Mouse (Mus musculus) forebrain, postnatal 0 days (tissue): ENCODE measurements at regions not wholly inside any gene's neighbourhood (a gene's known extent, or its start where the extent isn't known, plus 50 kb on each side); places are given as distances from the start of the nearest gene placed in this dataset.

Experiments
- ATAC-seq: fragments of 200-750 bp; cut with Nextera tagmentation; 2 replicates; pipeline ENCODE4 v1.8.0; 2017; ENCODE audit warnings: mild to moderate bottlenecking, moderate library complexity
- DNase-seq: peaks from one replicate; pipeline ENCODE4 v3.0.0-alpha.2; 2015
- H3K27ac ChIP-seq: fragments of 300-500 bp; sonication (generic); 2 replicates; pipeline ENCODE4 v1.5.1; 2014; ENCODE audit warnings: low read depth, mild to moderate bottlenecking, antibody characterized with exemption, low read length, moderate library complexity, mixed read lengths
- H3K27me3 ChIP-seq: fragments of 300-500 bp; sonication (generic); 2 replicates; pipeline ENCODE4 v1.6.1; 2014; ENCODE audit warnings: mild to moderate bottlenecking, low read length, mixed read lengths; ENCODE audit not compliant: insufficient read depth
- H3K36me3 ChIP-seq: fragments of 300-500 bp; sonication (generic); 2 replicates; pipeline ENCODE4 v1.6.1; 2014; ENCODE audit warnings: mild to moderate bottlenecking, moderate library complexity; ENCODE audit not compliant: insufficient read depth
- H3K4me1 ChIP-seq: fragments of 300-500 bp; sonication (generic); 2 replicates; pipeline ENCODE4 v1.6.1; 2014; ENCODE audit warnings: antibody characterized with exemption; ENCODE audit not compliant: insufficient read depth
- H3K4me2 ChIP-seq: fragments of 300-500 bp; sonication (generic); 2 replicates; pipeline ENCODE4 v1.6.1; 2014; ENCODE audit warnings: low read depth, mild to moderate bottlenecking, moderate library complexity
- H3K4me3 ChIP-seq: fragments of 300-500 bp; sonication (generic); 2 replicates; pipeline ENCODE4 v1.5.1; 2014; ENCODE audit warnings: low read depth, low read length, mixed read lengths
- H3K9ac ChIP-seq: fragments of 300-500 bp; sonication (generic); 2 replicates; pipeline ENCODE4 v1.6.1; 2014; ENCODE audit warnings: mild to moderate bottlenecking
- H3K9me3 ChIP-seq: fragments of 300-500 bp; sonication (generic); 2 replicates; pipeline ENCODE4 v1.6.1; 2016; ENCODE audit warnings: low read length
- CTCF ChIP-seq: sonication (generic); IDR thresholded peaks from 2 replicates; pipeline ENCODE4 v1.5.1; 2016; ENCODE audit warnings: antibody characterized with exemption, control low read depth, low read depth
- WGBS: fragments of 180-500 bp; shearing (Covaris S2); extraction: QIAGEN DNeasy Blood & Tissue Kit; methylation state at CpG from one replicate; pipeline ENCODE4 v1.1.7; 2014; 5-methylcytosine and 5-hydroxymethylcytosine counted together

DNA sequence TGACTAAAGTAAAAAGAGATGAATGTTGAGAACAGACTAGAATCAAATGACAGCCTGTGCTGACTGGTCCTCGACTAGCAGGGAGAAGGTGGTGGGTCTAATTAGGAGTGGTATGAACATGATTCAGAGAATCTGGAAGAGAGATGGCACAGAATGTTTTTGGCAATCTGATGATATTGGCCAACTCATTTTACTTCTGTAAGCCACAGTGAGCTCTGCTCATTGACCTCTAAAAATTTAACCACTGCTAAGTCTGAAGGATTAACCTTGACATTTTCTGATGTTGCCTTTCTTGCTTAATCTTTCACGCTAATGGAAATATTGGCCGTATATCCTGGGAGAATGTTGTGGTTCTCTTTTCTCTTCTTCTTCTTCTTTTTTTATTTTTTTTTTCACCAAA is 1041.6 kb upstream of the Got2 start:
- no peak overlapping the region for H3K27ac ChIP-seq
- H3K27me3 ChIP-seq, result no peaks in the 10 kb centered on the region
- no peak for TF ChIP-seq CTCF
- H3K9me3 ChIP-seq, result no peaks in the 10 kb centered on the region
- H3K36me3 ChIP-seq, result no peaks in the 10 kb centered on the region
- no peak overlapping the region for H3K4me3 ChIP-seq
- 63% methylated on average over 3 of the region's 3 CpGs for WGBS
- DNase-seq (no peak), ATAC-seq (no peak)
- H3K4me2 ChIP-seq, result no peak overlapping the region
- H3K9ac ChIP-seq, result no peak overlapping the region
- no peaks in the 10 kb centered on the region for H3K4me1 ChIP-seq

GRCm38 (mm10) chr8:96880956-96881355 is 992.6 kb upstream of the Got2 start:
- Histone ChIP-seq H3K9me3 (no peaks in the 10 kb centered on the region), H3K27me3 (no peaks in the 10 kb centered on the region), H3K36me3 (no peaks in the 10 kb centered on the region), H3K4me1 (no peaks in the 10 kb centered on the region), H3K4me2 (no peak overlapping the region), H3K4me3 (no peak overlapping the region), H3K9ac (no peak overlapping the region), H3K27ac (no peak overlapping the region)
- DNase-seq (peak; percentile 30), ATAC-seq (no peak)
- no peak for TF ChIP-seq CTCF
- 26% methylated on average over 2 of the region's 2 CpGs for WGBS

DNA sequence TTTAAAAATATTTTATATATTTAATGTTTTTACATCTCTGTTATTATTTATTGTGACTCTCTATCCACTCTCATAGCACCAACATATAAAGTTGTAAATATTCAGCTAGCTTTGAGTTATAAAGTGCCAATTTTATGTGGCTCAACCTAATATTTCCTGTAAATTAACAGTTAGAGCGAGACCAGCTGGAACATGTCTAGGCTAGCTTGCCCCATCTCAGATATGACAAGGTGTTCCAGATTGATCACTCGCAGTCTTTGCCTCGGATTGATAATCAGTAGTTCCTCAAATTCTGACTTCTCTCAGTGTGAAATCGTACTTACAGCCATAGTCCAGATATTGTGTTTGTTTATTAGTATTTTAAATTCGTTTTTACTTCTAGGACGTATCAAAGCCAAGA is 990.4 kb upstream of the Got2 start:
- Histone ChIP-seq H3K4me1 (no peaks in the 10 kb centered on the region), H3K9me3 (no peaks in the 10 kb centered on the region), H3K4me3 (no peak overlapping the region), H3K36me3 (no peaks in the 10 kb centered on the region), H3K27ac (no peak overlapping the region), H3K9ac (no peak overlapping the region), H3K4me2 (no peak overlapping the region), H3K27me3 (no peaks in the 10 kb centered on the region)
- TF ChIP-seq CTCF, result no peak
- DNase-seq (no peak), ATAC-seq (no peak)
- 82% methylated on average over 6 of the region's 6 CpGs for WGBS

DNA sequence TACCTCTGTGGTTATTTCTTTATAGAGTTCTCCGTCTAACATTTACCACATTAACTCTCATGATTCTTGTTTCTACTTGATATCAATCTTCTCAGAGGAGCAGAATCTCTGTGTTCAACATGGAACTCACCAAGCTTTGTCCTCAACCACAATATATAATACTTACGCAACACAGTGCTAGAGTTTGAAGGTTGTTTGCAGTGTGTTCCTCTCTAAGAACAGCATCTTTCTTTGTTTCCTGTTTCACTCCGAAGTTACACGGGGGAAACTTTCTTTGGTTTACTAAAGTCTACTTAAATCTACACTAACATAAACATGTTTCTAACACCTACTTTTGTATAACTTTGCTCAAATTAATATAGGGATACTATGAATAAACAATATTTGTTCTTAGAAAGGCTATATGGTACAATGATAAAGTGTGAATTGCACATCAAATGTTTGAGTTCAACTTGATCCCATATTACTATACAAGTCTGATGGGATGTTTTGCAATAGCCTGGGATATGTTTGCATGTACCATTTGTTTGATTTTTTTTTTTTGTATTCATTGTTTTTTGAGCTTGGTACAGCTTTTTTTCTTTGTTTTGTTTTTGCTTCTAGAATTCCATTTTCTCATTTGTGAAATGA is 985.2 kb upstream of the Got2 start:
- H3K9me3 ChIP-seq, result no peaks in the 10 kb centered on the region
- no peak overlapping the region for H3K4me2 ChIP-seq
- no peak overlapping the region for H3K27ac ChIP-seq
- TF ChIP-seq CTCF, result no peak
- no peak overlapping the region for H3K4me3 ChIP-seq
- no peak for ATAC-seq
- no peaks in the 10 kb centered on the region for H3K36me3 ChIP-seq
- 94% methylated on average over 4 of the region's 4 CpGs for WGBS
- no peak overlapping the region for H3K9ac ChIP-seq
- DNase-seq, result no peak
- no peaks in the 10 kb centered on the region for H3K4me1 ChIP-seq
- H3K27me3 ChIP-seq, result no peaks in the 10 kb centered on the region

- Histone ChIP-seq H3K36me3 (no peaks in the 10 kb centered on the region), H3K4me3 (no peak overlapping the region), H3K4me1 (peaks cover 4% of the 10 kb centered on the region; the same call in 1 of the 2 replicates), H3K9me3 (no peaks in the 10 kb centered on the region), H3K4me2 (no peak overlapping the region), H3K27ac (no peak overlapping the region), H3K9ac (no peak overlapping the region), H3K27me3 (no peaks in the 10 kb centered on the region)
- TF ChIP-seq CTCF, result no peak
- ATAC-seq, result no peak
- DNase-seq, result no peak
- 43% methylated on average over 1 of the region's 1 CpGs for WGBS
These were observed 980.1 kb upstream of the Got2 start for GRCm38 (mm10) chr8:96868178-96869080.

GRCm38 (mm10) chr8:96864606-96865005 is 976.3 kb upstream of the Got2 start:
- H3K9me3 ChIP-seq, result no peaks in the 10 kb centered on the region
- ATAC-seq, result peak; percentile 39
- H3K36me3 ChIP-seq, result no peaks in the 10 kb centered on the region
- 0 out of 2 replicates have a peak overlapping the region, but pooled peaks have one; percentile 13 for H3K4me3 ChIP-seq
- TF ChIP-seq CTCF, result no peak
- peaks cover 4% of the 10 kb centered on the region; the same call in 1 of the 2 replicates for H3K4me1 ChIP-seq
- H3K27ac ChIP-seq, result peak overlapping the region; percentile 1; the same call in 1 of the 2 replicates
- H3K27me3 ChIP-seq, result no peaks in the 10 kb centered on the region
- no peak overlapping the region for H3K9ac ChIP-seq
- peak overlapping the region; percentile 27 for H3K4me2 ChIP-seq
- 17% methylated on average over 6 of the region's 6 CpGs for WGBS
- peak; percentile 77 for DNase-seq

DNA sequence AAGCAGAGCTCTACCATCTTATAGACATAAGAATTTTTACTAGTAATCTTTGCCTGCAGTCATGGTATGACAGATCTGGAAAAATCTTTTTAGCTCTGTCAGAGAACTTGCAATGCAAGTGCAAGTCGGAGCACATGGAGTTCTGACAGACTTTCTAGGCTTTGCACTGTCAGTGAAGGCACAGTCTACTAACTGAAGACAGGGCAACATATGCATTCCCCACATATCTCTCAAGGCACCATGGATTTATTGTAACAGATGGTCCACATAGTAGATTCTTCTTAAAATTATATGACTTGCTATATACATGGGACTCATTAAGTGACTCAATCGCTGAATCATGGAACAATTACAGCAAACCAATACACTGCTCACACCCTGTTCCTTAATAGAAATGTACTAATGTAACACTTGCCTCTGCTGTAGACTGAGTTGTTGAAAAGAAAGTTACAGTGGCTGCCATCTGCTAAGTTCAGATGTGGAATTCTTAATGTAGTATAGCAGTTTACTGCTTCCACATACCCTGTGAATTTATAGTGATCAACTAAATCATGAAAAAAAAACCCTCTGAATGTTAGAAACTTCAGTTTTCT is 972.6 kb upstream of the Got2 start:
- WGBS, result 59% methylated on average over 2 of the region's 2 CpGs
- ATAC-seq (peak; percentile 90), DNase-seq (peak; percentile 51)
- Histone ChIP-seq H3K27me3 (no peaks in the 10 kb centered on the region), H3K4me1 (peaks cover 4% of the 10 kb centered on the region; the same call in 1 of the 2 replicates), H3K27ac (no peak overlapping the region), H3K4me3 (no peak overlapping the region), H3K4me2 (no peak overlapping the region), H3K36me3 (no peaks in the 10 kb centered on the region), H3K9ac (no peak overlapping the region), H3K9me3 (no peaks in the 10 kb centered on the region)
- no peak for TF ChIP-seq CTCF
